Mouse (Mus musculus) liver, embryonic 11.5 days (tissue): ENCODE measurements around the gene Nap1l5. TPM values are rescaled to one million over a fixed set of nuclear protein-coding genes. Genes with fewer than 3 reads are reported as not detected.
"Not testable (repeated sequence)": the region's sequence is repeated elsewhere in the genome, so short reads cannot be mapped to it uniquely, and the experiment has no call there.

Experiments used
- ATAC-seq: fragments of 200-750 bp; cut with Nextera tagmentation; replicated peaks from 2 replicates; pipeline ENCODE4 v1.8.0; 2017; ENCODE audit warnings: moderate number of reproducible peaks, mild to moderate bottlenecking, moderate TSS enrichment, moderate library complexity; ENCODE audit not compliant: low FRiP score
- DNase-seq: peaks from one replicate; pipeline ENCODE4 v3.0.0-alpha.2; 2017; ENCODE audit warnings: low spot score
- H3K27ac ChIP-seq: fragments of 300-500 bp; sonication (generic); 2 replicates; pipeline ENCODE4 v1.5.1; 2014; ENCODE audit warnings: mild to moderate bottlenecking, low read depth, low read length, control low read depth
- H3K27me3 ChIP-seq: fragments of 300-500 bp; sonication (generic); replicated peaks from 2 replicates; pipeline ENCODE4 v1.6.1; 2014; ENCODE audit warnings: low read length, mixed read lengths; ENCODE audit not compliant: control insufficient read depth, insufficient read depth
- H3K36me3 ChIP-seq: fragments of 300-500 bp; sonication (generic); 2 replicates; pipeline ENCODE4 v1.6.1; 2014; ENCODE audit warnings: mild to moderate bottlenecking, low read length, moderate library complexity, mixed read lengths; ENCODE audit not compliant: control insufficient read depth, insufficient read depth
- H3K4me1 ChIP-seq: fragments of 300-500 bp; sonication (generic); replicated peaks from 2 replicates; pipeline ENCODE4 v1.6.1; 2014; ENCODE audit warnings: low read length, mixed read lengths; ENCODE audit not compliant: control insufficient read depth, insufficient read depth
- H3K4me2 ChIP-seq: fragments of 300-500 bp; sonication (generic); 2 replicates; pipeline ENCODE4 v1.6.1; 2014; ENCODE audit warnings: mild to moderate bottlenecking, control low read depth, moderate library complexity
- H3K4me3 ChIP-seq: fragments of 300-500 bp; sonication (generic); 2 replicates; pipeline ENCODE4 v1.5.1; 2014; ENCODE audit warnings: low read depth, low read length, control low read depth
- H3K9ac ChIP-seq: fragments of 300-500 bp; sonication (generic); 2 replicates; pipeline ENCODE4 v1.6.1; 2014; ENCODE audit warnings: low read depth, low read length, control low read depth
- H3K9me3 ChIP-seq: fragments of 300-500 bp; sonication (generic); 2 replicates; pipeline ENCODE4 v1.6.1; 2016; ENCODE audit warnings: low read length, inconsistent platforms, mixed read lengths; ENCODE audit not compliant: control insufficient read depth
- WGBS: fragments of 180-500 bp; shearing (Covaris S2); extraction: QIAGEN DNeasy Blood & Tissue Kit; methylation state at CpG from one replicate; pipeline ENCODE4 v1.1.7; 2014; 5-methylcytosine and 5-hydroxymethylcytosine counted together
- polyA plus RNA-seq: library from polyadenylated mRNA; unstranded; fragments of >200 nt; fragmentation: Nextera tagmentation; extraction: Ambion mirVana; gene quantifications from 2 replicates; pipeline ENCODE4 v1.2.1, GENCODE M21; 2014

Gene Nap1l5
- polyA plus RNA-seq, 1 experiment from 2014 or later, result 1.0 TPM

GRCm38 (mm10) chr6:58867858-58868257 lies 39.0 kb downstream of the Nap1l5 start:
- not testable (repeated sequence) for ATAC-seq

GRCm38 (mm10) chr6:58863631-58864235 lies 43.1 kb downstream of the Nap1l5 start:
- H3K27me3 ChIP-seq, result no peaks in the 10 kb centered on the region
- H3K36me3 ChIP-seq, result no peaks in the 10 kb centered on the region
- no peak overlapping the region for H3K4me2 ChIP-seq
- H3K9ac ChIP-seq, result no peak overlapping the region
- no peaks in the 10 kb centered on the region for H3K4me1 ChIP-seq
- no peak for ATAC-seq
- WGBS, result 86% methylated on average over 4 of the region's 4 CpGs
- no peaks in the 10 kb centered on the region for H3K9me3 ChIP-seq
- DNase-seq, result no peak
- H3K27ac ChIP-seq, result no peak overlapping the region
- H3K4me3 ChIP-seq, result no peak overlapping the region

More at GRCm38 (mm10) chr6:58867858-58868257, 39.0 kb downstream of the Nap1l5 start:
- H3K27me3 ChIP-seq, H3K36me3 ChIP-seq, H3K4me2 ChIP-seq, DNase-seq, H3K9me3 ChIP-seq, H3K9ac ChIP-seq, H3K4me3 ChIP-seq, H3K27ac ChIP-seq, H3K4me1 ChIP-seq: not testable (repeated sequence)
- 89% methylated on average over 6 of the region's 6 CpGs for WGBS

- H3K4me2 ChIP-seq, result no peak overlapping the region
- no peaks in the 10 kb centered on the region for H3K27me3 ChIP-seq
- ATAC-seq (no peak), DNase-seq (no peak)
- no peak overlapping the region for H3K9ac ChIP-seq
- 84% methylated on average over 9 of the region's 9 CpGs for WGBS
- H3K36me3 ChIP-seq, result no peaks in the 10 kb centered on the region
- H3K4me3 ChIP-seq, result no peak overlapping the region
- H3K27ac ChIP-seq, result no peak overlapping the region
- no peaks in the 10 kb centered on the region for H3K4me1 ChIP-seq
- no peaks in the 10 kb centered on the region for H3K9me3 ChIP-seq
These were observed 44.4 kb downstream of the Nap1l5 start for GRCm38 (mm10) chr6:58862446-58862993.

- Histone ChIP-seq H3K4me2 (no peak overlapping the region), H3K4me1 (no peaks in the 10 kb centered on the region), H3K27ac (no peak overlapping the region), H3K27me3 (no peaks in the 10 kb centered on the region), H3K9me3 (no peaks in the 10 kb centered on the region), H3K36me3 (no peaks in the 10 kb centered on the region), H3K9ac (no peak overlapping the region), H3K4me3 (no peak overlapping the region)
- no peak for DNase-seq
- WGBS, result 91% methylated on average over 4 of the region's 4 CpGs
- ATAC-seq, result no peak
These were observed 47.4 kb downstream of the Nap1l5 start for GRCm38 (mm10) chr6:58859517-58859916.

- DNase-seq, result no peak
- Histone ChIP-seq H3K9me3 (no peaks in the 10 kb centered on the region), H3K27ac (no peak overlapping the region)
These were observed 50.4 kb downstream of the Nap1l5 start for GRCm38 (mm10) chr6:58856494-58856893.

GRCm38 (mm10) chr6:58855676-58856367 lies 51.1 kb downstream of the Nap1l5 start:
- H3K4me3 ChIP-seq, result no peak overlapping the region
- no peak overlapping the region for H3K4me2 ChIP-seq
- H3K4me1 ChIP-seq, result no peaks in the 10 kb centered on the region
- no peaks in the 10 kb centered on the region for H3K27me3 ChIP-seq
- ATAC-seq (no peak), DNase-seq (no peak)
- no peaks in the 10 kb centered on the region for H3K9me3 ChIP-seq
- no peaks in the 10 kb centered on the region for H3K36me3 ChIP-seq
- no peak overlapping the region for H3K27ac ChIP-seq
- 78% methylated on average over 10 of the region's 10 CpGs for WGBS
- H3K9ac ChIP-seq, result no peak overlapping the region

More at GRCm38 (mm10) chr6:58856494-58856893, 50.4 kb downstream of the Nap1l5 start:
- H3K4me2 ChIP-seq, result no peak overlapping the region
- H3K4me1 ChIP-seq, result no peaks in the 10 kb centered on the region
- no peaks in the 10 kb centered on the region for H3K36me3 ChIP-seq
- H3K27me3 ChIP-seq, result no peaks in the 10 kb centered on the region
- no peak overlapping the region for H3K4me3 ChIP-seq
- 66% methylated on average over 2 of the region's 2 CpGs for WGBS
- ATAC-seq, result no peak
- H3K9ac ChIP-seq, result no peak overlapping the region

Other genes starting within 250 kb of the Nap1l5 start
- gene Herc3, start 75.6 kb downstream of the Nap1l5 start, polyA plus RNA-seq, result 3.6 and 3.9 TPM in 2 replicates
- 1.5 and 2.1 TPM in 2 replicates for gene Fam13a, start 117.5 kb upstream of the Nap1l5 start, polyA plus RNA-seq